Mouse (Mus musculus): ENCODE results near the gene Hivep1.

The Hivep1 gene

GRCm38 (mm10) chr13:42222401-42222800 is 170.6 kb downstream of the Hivep1 start:
- DNase-seq (ENCODE audit: low spot score in 2 of 2) = no peak

- no peak for DNase-seq (ENCODE audit: low spot score in 2 of 2)
Observed at GRCm38 (mm10) chr13:42228849-42229248, 177.0 kb downstream of the Hivep1 start.

- no peak for DNase-seq (ENCODE audit: low spot score in 2 of 2)
Observed at GRCm38 (mm10) chr13:42233741-42234419, 182.1 kb downstream of the Hivep1 start.

GRCm38 (mm10) chr13:42238520-42238919 is 186.7 kb downstream of the Hivep1 start:
- no peak for DNase-seq (ENCODE audit: low spot score in 2 of 2)

- no peak for DNase-seq (ENCODE audit: low spot score in 2 of 2)
Observed at GRCm38 (mm10) chr13:42242131-42242530, 190.3 kb downstream of the Hivep1 start.

Measured in spleen, postnatal 36 days (tissue).